Mouse (Mus musculus): ENCODE measurements around the gene Cfap161. TPM values are rescaled to one million over a fixed set of nuclear protein-coding genes. Genes with fewer than 3 reads are reported as not detected.

Cfap161 gene
- polyA plus RNA-seq, 1 experiment from 2014 or later = 2.3 TPM

- WGBS = 87% methylated on average over 6 of the region's 6 CpGs
- no peak overlapping the region for H3K27ac ChIP-seq (ENCODE audit: low read length)
- H3K9ac ChIP-seq (ENCODE audit: low read depth, low read length) = no peak overlapping the region
- no peaks in the 10 kb centered on the region for H3K9me3 ChIP-seq (replicated peaks; ENCODE audit: control insufficient read depth, low read length, poor library complexity, severe bottlenecking)
- ATAC-seq = no peak
- no peaks in the 10 kb centered on the region for H3K4me1 ChIP-seq (ENCODE audit: control insufficient read depth, insufficient read depth, low read length)
- H3K4me3 ChIP-seq (ENCODE audit: low read depth, low read length) = no peak overlapping the region
- no peaks in the 10 kb centered on the region for H3K27me3 ChIP-seq (ENCODE audit: control insufficient read depth, insufficient read depth, low read depth, low read length)
- no peaks in the 10 kb centered on the region for H3K36me3 ChIP-seq (ENCODE audit: control insufficient read depth, insufficient read depth, low read length)
- no peak overlapping the region for H3K4me2 ChIP-seq (ENCODE audit: low read length)
Measured at GRCm38 (mm10) chr7:83731297-83731696, 63.4 kb downstream of the Cfap161 start.

GRCm38 (mm10) chr7:83726936-83727632 is 67.6 kb downstream of the Cfap161 start:
- Histone ChIP-seq H3K9ac (ENCODE audit: low read depth, low read length) (no peak overlapping the region), H3K27ac (ENCODE audit: low read length) (no peak overlapping the region), H3K36me3 (ENCODE audit: control insufficient read depth, insufficient read depth, low read length) (no peaks in the 10 kb centered on the region), H3K9me3 (replicated peaks; ENCODE audit: control insufficient read depth, low read length, poor library complexity, severe bottlenecking) (no peaks in the 10 kb centered on the region), H3K4me1 (ENCODE audit: control insufficient read depth, insufficient read depth, low read length) (no peaks in the 10 kb centered on the region), H3K4me2 (ENCODE audit: low read length) (no peak overlapping the region), H3K27me3 (ENCODE audit: control insufficient read depth, insufficient read depth, low read depth, low read length) (no peaks in the 10 kb centered on the region), H3K4me3 (ENCODE audit: low read depth, low read length) (no peak overlapping the region)
- no peak for ATAC-seq
- WGBS = 75% methylated on average over 5 of the region's 5 CpGs

- Histone ChIP-seq H3K4me1 (ENCODE audit: control insufficient read depth, insufficient read depth, low read length) (no peaks in the 10 kb centered on the region), H3K4me2 (ENCODE audit: low read length) (no peak overlapping the region), H3K4me3 (ENCODE audit: low read depth, low read length) (no peak overlapping the region), H3K27ac (ENCODE audit: low read length) (no peak overlapping the region), H3K9ac (ENCODE audit: low read depth, low read length) (no peak overlapping the region), H3K9me3 (replicated peaks; ENCODE audit: control insufficient read depth, low read length, poor library complexity, severe bottlenecking) (no peaks in the 10 kb centered on the region), H3K27me3 (ENCODE audit: control insufficient read depth, insufficient read depth, low read depth, low read length) (no peaks in the 10 kb centered on the region), H3K36me3 (ENCODE audit: control insufficient read depth, insufficient read depth, low read length) (no peaks in the 10 kb centered on the region)
- no peak for ATAC-seq
Measured at GRCm38 (mm10) chr7:83725801-83726200, 68.9 kb downstream of the Cfap161 start.

- 66% methylated on average over 2 of the region's 2 CpGs for WGBS
- Histone ChIP-seq H3K4me1 (ENCODE audit: control insufficient read depth, insufficient read depth, low read length) (no peaks in the 10 kb centered on the region), H3K9me3 (replicated peaks; ENCODE audit: control insufficient read depth, low read length, poor library complexity, severe bottlenecking) (no peaks in the 10 kb centered on the region), H3K27me3 (ENCODE audit: control insufficient read depth, insufficient read depth, low read depth, low read length) (no peaks in the 10 kb centered on the region), H3K36me3 (ENCODE audit: control insufficient read depth, insufficient read depth, low read length) (no peaks in the 10 kb centered on the region), H3K27ac (ENCODE audit: low read length) (no peak overlapping the region), H3K4me2 (ENCODE audit: low read length) (no peak overlapping the region), H3K9ac (ENCODE audit: low read depth, low read length) (no peak overlapping the region), H3K4me3 (ENCODE audit: low read depth, low read length) (no peak overlapping the region)
- no peak for ATAC-seq
Measured at GRCm38 (mm10) chr7:83724541-83724940, 70.1 kb downstream of the Cfap161 start.

Other genes starting within 250 kb of the Cfap161 start
- gene Tmc3, start 210.0 kb downstream of the Cfap161 start, polyA plus RNA-seq (2015; fragmentation: Nextera tagmentation; extraction: Ambion mirVana) = 0.16 and 0.40 TPM in 2 replicates
- 6.0 and 6.5 TPM in 2 replicates for gene Stard5, start 162.9 kb downstream of the Cfap161 start, polyA plus RNA-seq (2015; fragmentation: Nextera tagmentation; extraction: Ambion mirVana)
- gene Il16, start 49.2 kb downstream of the Cfap161 start, polyA plus RNA-seq (2015; fragmentation: Nextera tagmentation; extraction: Ambion mirVana) = 0.84 and 0.96 TPM in 2 replicates
- gene Tlnrd1, start 89.4 kb upstream of the Cfap161 start, polyA plus RNA-seq (2015; fragmentation: Nextera tagmentation; extraction: Ambion mirVana) = 7.1 and 7.6 TPM in 2 replicates
- gene Mesd, start 89.6 kb upstream of the Cfap161 start, polyA plus RNA-seq (2015; fragmentation: Nextera tagmentation; extraction: Ambion mirVana) = 61.7 and 65.9 TPM in 2 replicates